Mouse (Mus musculus) kidney, postnatal 25 days (tissue): ENCODE data around the gene Tbc1d14.
A peak's percentile ranks its signal among the peaks of the same experiment; 100 is the strongest.

Experiments
- DNase-seq, 2 experiments: peaks; one replicate each; pipeline ENCODE4 v3.0.0; 2021; ENCODE audit warnings: mixed read lengths in 2 of 2

Tbc1d14 gene

DNA sequence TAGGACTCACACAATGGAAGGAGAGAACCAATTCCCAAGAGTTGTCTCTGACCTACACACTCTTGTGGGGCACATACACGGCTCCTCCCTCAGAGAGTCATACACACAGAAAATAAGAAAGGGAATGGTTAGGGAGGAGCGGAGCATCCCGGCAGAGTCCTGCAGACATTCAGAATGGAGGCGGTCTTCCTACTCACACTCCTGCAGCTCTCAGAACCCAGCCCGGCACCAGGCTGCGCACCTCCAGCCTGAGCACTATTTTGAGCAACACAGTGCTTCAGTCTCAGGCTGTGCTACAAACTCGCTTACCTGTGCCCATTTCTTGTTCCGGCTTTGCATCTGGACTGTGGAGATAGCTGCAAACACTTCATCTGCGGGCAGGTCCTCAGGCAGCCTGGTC lies 98.4 kb downstream of the Tbc1d14 start:
- no peak for DNase-seq

DNA sequence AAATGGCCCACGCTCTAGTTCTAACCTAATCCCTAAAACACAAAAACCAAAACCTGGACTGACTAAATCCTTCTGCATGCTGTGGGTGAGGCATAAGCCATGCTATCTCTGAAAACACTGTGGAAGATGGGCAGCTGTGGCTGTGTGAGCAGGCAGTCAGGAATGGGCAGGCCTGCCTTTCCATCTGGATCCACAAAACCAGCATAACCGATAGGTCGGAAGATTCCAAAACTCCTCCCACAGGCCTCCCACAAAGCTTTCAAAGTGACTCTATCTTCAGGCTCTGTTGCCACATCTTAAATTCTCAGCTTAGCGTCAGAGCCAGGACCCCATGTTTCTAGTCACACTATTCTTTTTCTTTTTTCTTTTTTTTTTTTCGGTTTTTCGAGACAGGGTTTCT lies 99.2 kb downstream of the Tbc1d14 start:
- DNase-seq: no peak

DNA sequence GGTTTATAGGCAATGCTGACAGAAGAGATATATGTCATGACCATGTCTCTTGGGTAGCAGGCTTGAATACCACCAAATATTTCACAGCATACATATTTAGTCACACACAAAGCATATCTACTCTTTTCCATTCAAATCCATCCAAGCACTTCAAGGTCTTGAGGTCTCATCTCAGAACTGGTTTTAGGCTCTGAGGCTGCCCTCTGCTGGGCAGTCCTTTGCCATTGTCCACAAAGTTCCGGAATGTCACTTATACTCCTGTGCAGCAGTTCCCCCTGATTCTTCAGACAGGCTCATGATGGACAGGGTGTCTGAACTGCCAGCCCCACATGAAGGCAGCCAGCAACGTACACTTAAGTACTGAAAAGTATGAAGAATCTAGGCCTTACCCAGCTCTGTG lies 103.9 kb downstream of the Tbc1d14 start:
- peak; percentile 62 to 63 for DNase-seq

DNA sequence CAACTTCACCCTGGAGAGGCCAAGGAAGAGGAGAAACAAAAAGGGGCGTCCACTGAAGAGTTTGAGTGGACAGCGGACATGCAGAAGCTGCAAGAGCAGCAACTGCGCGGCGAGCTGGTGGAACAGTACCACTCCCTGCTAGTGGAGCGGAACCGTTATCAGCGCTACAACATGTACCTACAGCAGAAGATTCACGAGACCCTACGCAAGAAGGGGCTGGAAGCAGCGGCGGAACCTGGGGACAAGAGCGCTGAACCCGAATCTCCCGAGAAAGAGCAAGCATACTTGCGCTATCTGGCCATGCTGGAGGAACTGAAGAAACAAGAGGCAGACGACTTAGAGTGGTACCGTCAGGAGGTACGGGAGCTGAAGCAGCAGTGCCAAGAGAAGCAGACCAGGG lies 107.8 kb downstream of the Tbc1d14 start:
- no peak for DNase-seq

DNA sequence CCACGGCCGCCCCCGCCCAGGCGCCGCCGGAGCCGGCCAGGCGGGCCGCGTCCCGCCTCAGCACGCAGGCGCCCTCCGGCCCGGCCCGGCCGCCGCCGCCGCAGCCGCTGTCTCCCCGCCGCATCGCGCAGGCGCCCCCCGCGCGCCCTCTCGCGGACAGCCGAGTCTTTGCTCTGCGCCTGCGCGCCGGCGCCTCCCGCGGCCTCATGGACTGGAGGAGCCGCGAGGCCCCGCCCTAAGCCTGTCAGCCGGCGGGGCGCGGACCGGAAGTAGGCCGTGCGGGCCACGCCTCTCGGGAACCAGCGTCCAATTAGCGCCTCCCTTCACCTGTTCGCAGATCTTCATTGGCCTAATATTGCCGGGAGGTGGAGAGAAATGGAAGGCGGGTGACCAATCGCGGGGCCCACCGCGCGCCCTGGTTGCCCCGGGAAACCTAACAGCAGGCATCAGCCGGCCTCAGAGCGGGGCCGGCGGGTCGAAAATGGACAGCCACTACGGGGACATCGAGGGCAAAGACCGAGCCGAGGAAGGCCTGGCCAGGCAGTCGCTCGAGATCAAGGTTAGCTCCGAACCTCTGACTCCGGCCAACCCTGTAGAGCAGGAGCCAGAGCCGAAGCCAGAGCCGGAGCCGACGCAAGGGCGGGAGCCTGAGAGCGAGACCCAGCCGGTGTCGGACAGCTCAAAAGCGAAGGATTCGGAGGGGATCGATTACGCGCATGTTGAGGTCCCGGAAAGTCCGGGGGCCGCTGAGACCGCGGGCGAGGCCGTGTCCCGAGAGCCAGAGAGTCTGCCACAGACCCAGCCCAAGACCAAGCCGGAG lies 108.7 kb downstream of the Tbc1d14 start, which contains the start of the genes Tada2b and Ccdc96:
Gene Tada2b, minus strand, starts transcription at position 115 of the 820 bp plus-strand sequence.
Gene Ccdc96, plus strand, starts transcription at position 418 of the 820 bp plus-strand sequence.
- peak; percentile 97 to 99 for DNase-seq

DNA sequence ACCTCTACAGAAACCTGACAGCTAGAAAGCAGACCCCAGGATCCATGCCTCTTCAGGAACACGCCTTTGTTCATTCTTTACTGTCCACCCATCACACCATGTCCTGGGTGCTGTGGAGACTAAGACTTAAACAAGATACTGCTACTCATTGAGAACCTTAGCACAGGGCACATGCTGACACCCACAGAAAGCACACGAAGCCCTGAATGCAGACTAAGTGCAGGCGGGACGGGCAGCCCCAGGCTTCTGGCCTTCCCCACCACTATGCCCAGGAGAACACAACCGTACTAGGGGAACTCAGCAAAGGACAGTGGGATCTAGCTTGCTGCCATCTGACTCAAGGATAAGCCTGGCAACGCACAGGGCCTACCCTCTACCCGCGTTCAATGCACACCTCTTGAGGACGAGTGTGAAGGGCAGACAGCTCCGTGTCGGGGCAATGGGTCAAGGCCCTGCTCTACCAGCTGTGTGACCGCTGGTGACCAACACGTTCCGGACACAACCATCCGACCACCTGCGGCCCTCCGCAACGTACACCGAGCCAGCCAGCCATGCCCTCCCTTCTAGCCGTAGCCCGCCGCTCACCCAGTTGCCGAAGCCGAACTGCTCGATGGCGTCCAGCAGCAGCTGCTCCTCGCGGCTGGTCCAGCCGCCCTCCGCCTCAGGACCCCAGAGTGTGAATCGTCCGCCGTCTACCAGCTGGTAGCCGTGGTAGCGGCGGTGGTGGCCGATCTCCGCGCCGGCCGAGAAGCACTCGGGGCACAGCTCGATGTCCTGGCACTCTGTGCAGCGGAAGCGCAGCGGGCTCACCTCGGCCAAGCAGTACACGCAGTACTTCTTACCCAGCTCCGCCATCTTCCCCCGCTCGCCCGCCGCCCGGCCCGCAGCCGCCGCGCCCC lies 109.6 kb downstream of the Tbc1d14 start:
- DNase-seq: peak; percentile 31 to 75

DNA sequence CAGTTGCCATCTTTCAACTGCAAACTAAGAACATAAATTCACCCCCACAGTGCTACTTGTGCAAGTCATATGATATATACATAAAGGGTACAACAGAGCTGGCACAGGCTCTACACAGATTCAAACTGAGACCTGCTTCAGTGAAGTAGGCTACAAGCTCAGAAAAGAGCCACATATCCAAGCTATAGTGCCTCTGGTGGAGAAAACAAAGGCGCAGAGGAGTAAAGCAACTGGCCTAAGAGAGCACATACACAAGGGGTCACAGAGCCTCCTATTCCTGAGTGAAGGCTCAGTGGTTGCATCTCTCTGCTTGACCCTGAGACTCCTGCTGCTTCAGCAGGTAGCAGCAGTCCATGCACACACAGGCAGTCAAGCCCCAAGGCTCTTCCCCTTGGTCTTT lies 112.0 kb downstream of the Tbc1d14 start:
- DNase-seq: no peak

DNA sequence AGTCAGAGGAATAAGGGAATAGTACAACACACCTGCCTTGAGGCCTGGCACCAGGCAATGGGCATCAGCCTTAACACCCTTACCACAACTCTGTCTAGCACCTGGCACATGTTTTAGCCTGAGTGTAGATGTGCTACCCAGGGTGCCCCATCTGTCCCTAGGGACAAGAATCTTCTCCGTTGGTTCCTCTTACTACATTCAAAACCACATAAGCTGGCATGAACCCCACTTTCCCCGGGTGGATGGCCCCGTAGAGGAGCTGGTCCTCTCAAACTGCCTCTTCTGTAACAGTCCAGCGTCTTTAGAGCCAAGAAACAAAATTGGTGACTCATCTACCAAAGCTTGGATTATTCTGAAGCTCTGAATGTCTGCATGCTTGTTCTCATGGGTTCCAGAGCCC lies 112.7 kb downstream of the Tbc1d14 start:
- DNase-seq: no peak

DNA sequence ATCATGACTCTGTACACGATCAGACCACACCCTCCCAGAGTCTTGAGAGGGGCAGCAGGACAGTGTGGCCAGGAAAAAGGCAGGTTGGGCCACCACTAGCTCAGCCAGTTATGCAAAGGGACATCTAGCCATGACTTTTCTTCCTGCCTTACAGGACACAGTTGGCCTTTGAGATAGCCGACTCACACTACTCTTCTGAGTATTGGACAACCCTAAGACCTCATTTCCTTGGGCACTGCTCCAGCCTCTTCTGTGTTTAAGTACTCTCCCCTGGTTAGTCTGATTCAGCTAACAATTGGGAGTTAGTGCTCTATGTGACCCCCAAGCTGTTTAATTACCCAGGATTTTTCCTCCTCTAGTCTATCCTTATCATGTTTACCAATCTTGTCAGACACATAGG lies 113.3 kb downstream of the Tbc1d14 start:
- DNase-seq: no peak

DNA sequence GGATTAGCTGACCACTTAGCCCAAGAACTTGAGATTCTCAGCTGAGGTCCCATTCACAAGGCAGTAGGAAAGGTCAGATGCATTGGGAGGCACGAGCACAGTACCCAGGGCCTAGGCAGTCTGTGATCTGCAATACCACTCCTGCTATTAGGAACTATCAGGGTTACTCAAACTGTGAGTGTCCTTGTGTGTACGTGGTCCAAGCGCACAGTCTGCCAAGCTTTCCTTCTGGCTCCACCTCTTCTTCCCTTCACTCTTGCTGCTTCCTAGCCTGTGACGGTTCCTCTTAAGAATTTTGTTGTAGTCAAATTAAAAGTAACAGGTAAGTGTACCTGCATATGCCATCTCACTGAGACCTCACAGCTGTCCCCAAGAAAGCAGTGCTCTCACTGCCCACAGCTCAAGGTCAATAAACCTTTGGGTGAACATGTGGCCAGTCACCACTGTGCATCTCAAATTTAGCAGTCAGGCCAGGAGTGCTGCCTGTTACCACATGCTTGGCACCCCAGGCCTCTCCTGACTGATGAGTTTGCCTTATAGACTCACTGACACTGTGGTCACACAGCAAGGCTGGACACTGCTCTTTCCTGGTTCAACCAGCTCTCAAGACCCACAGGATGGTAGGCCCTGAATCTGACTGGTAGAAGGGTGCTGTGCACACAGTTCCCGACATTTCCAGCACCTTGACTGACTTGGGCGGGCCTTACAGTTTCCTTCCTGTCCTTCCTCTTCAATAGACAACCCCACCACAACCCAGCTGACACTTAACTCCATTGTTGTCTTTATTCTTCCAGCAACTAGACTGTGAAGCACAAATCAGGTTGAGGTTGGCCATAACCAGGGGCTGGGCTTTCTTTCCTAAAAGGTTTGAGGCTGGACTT lies 114.3 kb downstream of the Tbc1d14 start:
- DNase-seq: no peak

DNA sequence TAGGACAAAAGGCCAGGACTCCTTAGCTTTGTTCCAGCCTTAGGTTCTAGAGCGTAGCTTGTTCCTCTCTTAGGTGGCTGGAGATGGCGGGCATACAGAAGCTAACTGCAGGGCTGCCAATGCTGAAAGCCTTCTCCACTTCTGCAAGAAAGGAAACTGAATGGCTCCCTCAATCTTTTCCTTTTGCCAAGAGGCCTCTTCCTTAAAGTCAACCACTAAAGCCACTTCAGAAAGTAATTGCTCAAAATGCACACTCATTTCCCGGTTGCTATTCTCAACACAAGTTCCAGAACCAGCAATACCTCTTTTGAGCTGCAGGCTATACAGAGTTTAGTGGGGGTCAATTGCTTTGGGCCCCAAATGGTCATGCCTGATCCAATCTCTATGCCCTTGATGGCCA lies 115.6 kb downstream of the Tbc1d14 start:
- no peak for DNase-seq

DNA sequence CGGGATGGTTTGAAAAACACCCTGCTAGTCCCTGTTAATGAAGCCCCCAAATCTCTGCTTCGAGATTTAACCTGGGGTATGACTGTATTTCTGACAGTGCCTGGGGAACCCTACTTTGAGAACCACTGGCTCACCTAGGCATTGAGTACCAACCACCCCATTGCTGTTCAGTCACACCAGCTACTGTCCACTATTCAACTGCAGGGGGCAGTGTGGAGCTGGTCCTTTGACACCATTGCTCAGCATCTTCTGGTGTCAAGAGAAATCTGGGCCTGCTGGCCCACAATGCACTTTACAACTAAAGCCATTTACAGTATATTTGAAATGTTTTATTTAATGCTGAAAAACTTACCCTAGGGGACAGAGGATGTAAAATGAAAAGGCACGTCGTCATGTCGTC lies 118.8 kb downstream of the Tbc1d14 start:
- DNase-seq: peak; percentile 80 to 89

DNA sequence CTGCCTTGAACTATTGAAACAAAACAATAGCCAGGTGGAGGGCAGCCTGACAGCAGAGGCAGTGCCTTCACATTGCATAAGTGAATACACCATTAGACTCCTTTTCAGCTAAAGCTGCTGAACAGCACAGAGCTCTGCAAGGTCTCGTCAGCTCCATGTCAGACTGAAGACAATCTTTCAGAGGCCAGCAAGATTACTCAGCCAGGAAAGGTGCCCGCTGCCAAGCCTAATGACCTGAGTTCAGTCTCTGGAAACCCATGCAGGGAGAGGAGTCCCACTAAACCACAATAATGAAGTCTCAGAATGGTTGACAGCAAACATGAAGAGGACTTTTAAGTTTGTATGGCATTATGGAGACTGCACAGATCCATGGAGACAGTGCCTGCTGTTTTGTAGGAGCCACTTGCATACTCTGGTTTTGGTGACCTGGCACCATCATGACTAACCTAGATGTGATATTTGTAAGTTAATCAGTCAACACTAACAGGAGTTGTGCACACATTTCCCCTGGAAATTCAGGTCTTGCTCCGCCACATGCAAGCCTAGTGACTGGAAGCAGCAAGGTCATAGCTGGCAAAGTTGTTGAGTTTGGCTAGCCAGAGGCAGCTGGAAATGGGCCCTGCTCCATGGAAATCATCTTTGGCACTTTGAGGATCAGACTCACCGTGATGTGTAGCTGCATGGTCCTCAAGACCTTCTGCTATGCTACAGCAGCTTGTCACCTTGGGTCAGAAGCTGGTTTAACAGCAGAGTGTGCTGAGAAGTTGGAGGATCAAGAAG lies 120.0 kb downstream of the Tbc1d14 start:
- DNase-seq: peak in 1 of 2 experiments; percentile 34

DNA sequence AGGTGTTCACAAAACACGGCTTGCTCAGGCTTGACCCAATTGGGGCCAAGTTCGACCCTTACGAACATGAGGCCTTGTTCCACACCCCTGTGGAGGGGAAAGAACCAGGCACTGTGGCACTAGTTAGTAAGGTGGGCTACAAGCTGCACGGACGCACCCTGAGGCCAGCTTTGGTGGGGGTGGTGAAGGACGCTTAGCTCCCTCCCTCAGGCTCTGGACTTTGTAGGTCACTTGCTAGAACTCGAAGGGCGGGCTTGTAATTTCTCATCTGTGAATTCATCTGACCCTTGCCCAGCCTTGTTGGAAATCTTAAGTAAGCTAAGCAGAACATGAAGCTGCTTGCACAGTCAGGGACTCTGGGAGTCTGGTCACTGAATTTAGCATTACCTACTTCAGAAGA lies 121.9 kb downstream of the Tbc1d14 start:
- DNase-seq: peak; percentile 62 to 78

DNA sequence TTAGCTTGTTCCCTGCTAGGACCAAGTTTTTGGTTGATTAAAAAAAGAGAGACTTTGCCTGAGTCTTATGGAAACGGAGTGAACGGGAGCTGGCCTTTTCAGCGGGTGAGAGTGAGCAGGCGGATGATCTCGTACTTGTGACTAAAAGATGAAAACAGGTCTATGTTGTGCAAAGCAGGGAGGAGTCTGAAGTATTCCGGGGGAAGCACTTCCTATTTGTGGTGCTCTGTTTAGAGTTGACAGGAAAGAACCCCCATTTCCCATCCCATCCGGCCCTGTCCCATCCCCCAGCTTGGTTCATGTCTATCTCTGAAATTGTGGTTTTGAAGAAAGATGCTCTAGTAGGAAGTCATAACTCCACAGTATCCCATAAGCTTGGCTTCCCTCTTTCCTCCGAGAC lies 127.2 kb downstream of the Tbc1d14 start:
- no peak for DNase-seq

DNA sequence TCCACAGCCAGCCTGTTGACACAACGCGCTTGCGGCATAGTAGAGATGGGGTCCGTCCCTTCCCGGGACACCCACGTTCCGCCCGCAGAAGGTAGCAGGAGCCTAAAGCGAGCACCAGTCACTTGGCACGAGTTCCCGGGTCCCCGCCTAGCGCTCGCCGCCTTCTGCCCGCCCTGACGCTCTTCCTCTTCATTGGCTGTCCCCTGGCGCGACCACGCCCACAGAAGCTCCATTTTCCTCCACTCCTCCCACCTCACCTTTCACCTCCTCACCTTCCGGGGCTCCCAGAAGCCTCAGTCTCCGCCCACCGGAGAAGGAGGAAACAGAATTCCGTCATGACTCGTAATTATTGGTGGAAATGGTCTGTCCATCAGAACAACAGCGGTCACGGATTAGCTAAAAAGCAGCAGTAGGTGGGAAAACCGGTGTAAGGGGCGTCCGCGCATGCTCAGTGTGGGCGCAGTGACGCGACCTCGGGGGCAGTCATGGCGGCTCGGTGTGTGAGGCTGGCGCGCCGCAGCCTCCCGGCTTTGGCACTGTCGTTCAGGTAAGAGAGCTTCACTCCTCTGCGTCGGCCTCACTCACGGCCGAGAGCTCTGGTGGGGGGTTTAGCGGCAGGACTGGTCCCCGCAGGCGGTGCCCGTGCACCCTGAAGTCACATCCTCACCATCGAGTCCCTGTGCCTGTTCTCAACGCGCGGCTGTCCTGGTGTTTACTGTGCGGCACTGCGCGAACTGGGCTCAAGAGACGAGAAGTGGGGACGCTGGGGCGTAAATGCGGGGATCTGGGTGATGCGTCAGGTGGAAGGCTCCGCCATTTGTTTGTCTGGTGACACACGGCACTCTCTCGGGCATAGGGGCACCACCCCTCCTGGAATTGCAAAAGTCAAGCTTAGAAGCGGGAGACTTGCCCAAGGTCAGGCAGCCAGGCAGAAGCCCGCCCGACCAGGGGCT lies 128.1 kb downstream of the Tbc1d14 start, which contains the start of gene Grpel1:
Gene Grpel1, plus strand, starts transcription at position 290 of the 953 bp plus-strand sequence.
- DNase-seq: peak; percentile 99

DNA sequence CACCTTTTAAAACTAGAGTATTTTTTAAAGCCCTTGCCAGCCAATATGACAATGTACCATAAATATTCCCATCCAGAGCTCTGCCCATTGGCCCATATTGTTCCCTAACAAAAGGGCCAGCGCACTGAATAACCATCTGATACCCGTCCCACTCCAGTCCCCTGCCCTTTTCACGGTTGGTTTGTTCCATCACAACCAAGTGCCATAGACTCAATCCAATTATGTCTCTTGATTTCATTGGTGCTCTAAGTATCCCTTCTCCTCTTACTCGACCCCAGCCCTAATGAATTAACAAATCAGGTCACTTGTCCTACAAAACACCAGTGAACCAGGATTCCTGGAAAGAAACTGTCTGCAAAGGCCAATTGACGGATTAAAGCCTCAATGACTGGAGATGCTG lies 129.7 kb downstream of the Tbc1d14 start:
- no peak for DNase-seq

DNA sequence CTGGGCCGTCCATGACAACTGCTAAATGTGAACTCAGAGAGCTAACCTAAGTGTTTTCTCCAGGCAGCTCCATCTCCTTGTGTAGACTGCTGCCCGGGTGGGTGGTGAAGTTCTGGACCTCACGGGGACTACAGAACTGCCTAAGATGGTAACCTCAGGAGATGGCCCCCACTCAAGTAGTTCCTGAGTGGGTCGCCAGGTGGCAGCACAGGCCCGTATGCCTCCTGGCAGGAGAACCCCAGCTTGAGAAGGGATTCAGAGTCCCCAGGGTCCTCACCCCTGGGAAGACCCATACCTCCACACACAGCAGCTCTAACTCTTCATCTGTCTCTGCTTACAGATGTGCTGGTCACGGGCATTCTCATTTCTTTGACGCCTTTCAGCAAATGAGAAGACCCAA lies 130.3 kb downstream of the Tbc1d14 start:
- DNase-seq: peak; percentile 83 to 90

DNA sequence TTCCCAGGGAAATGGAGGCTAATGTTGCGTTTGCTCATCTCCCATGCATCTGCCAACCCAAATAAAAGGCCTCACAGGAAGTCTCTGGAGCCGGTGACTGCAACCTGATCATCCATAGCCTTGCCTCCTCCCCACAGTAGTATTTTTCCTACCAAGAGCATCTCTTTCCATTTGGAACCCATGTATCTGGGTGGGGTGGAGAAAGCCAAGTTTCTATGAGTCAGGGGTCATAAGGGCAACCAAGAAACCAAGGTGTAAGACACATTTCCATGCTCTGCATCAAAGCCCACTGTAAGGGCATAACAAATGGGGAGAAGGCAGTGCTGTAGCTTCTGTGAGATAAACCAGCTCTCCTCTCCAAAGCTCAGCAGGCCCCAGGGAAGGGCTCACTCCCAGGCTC lies 131.8 kb downstream of the Tbc1d14 start:
- DNase-seq: no peak

DNA sequence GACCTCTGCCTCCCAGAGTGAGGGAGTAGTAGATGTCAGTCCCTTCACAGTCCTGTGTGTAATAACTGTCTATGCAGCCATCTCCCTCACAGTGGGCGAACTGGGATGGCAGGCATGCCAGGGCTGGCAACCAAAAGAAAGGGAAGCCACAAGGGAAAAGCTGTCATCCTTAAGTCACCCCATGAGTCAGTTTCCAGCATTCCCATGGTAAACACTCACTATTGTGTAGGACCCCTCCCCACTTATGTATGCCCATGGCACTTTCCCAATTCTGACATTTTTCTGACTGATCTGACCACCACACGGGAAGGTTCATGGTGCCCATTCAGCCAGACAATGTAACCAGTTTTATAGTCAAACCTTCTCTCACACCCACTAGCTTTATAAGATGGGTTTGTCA lies 132.4 kb downstream of the Tbc1d14 start:
- no peak for DNase-seq

DNA sequence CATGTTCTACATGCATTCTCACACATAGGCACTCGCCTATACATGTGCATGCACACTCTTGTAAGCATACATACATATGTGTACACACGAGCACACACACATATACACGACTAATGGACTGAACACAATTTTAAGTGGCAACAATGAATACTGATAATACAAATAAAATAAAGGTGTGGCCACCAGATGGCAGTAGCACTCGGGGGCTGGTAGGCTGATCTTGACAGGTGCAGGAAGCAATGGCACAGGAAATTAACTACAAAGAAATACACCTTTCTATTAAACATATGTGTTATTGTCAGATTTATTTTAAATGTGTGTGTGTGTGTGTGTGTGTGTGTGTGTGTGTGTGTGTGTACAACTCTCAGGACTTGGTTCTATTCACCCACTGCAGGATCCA lies 134.2 kb downstream of the Tbc1d14 start:
- DNase-seq: peak in 1 of 2 experiments; percentile 71
